Mouse (Mus musculus) heart, embryonic 11.5 days (tissue): ENCODE measurements at regions not wholly inside any gene's neighbourhood (a gene's known extent, or its start where the extent isn't known, plus 50 kb on each side); places are given as distances from the start of the nearest gene placed in this dataset.

ENCODE experiments used
- ATAC-seq: fragments of 200-750 bp; cut with Nextera tagmentation; replicated peaks from 2 replicates; pipeline ENCODE4 v1.8.0; 2017; ENCODE audit warnings: moderate library complexity; ENCODE audit not compliant: insufficient number of reproducible peaks, low FRiP score, low TSS enrichment
- H3K27ac ChIP-seq: fragments of 300-500 bp; sonication (generic); 2 replicates; pipeline ENCODE4 v1.5.1; 2014; ENCODE audit warnings: mild to moderate bottlenecking, low read depth, low read length
- H3K27me3 ChIP-seq: fragments of 300-500 bp; sonication (generic); 2 replicates; pipeline ENCODE4 v1.6.1; 2014; ENCODE audit warnings: mild to moderate bottlenecking, low read length, mixed read lengths; ENCODE audit not compliant: control insufficient read depth, insufficient read depth
- H3K36me3 ChIP-seq: fragments of 300-500 bp; sonication (generic); 2 replicates; pipeline ENCODE4 v1.6.1; 2014; ENCODE audit warnings: mild to moderate bottlenecking, low read length, moderate library complexity, mixed read lengths; ENCODE audit not compliant: control insufficient read depth, insufficient read depth
- H3K4me1 ChIP-seq: fragments of 300-500 bp; sonication (generic); 2 replicates; pipeline ENCODE4 v1.6.1; 2014; ENCODE audit warnings: low read length; ENCODE audit not compliant: control insufficient read depth, insufficient read depth
- H3K4me2 ChIP-seq: fragments of 300-500 bp; sonication (generic); 2 replicates; pipeline ENCODE4 v1.6.1; 2014; ENCODE audit warnings: mild to moderate bottlenecking, moderate library complexity
- H3K4me3 ChIP-seq: fragments of 300-500 bp; sonication (generic); 2 replicates; pipeline ENCODE4 v1.5.1; 2014; ENCODE audit warnings: low read depth, low read length
- H3K9ac ChIP-seq: fragments of 300-500 bp; sonication (generic); 2 replicates; pipeline ENCODE4 v1.6.1; 2014; ENCODE audit warnings: mild to moderate bottlenecking, low read depth, low read length, moderate library complexity
- H3K9me3 ChIP-seq: fragments of 300-500 bp; sonication (generic); replicated peaks from 2 replicates; pipeline ENCODE4 v1.6.1; 2016; ENCODE audit warnings: low read length; ENCODE audit not compliant: control insufficient read depth
- WGBS: fragments of 180-500 bp; shearing (Covaris S2); extraction: QIAGEN DNeasy Blood & Tissue Kit; methylation state at CpG from one replicate; pipeline ENCODE4 v1.1.7; 2014; ENCODE audit not compliant: insufficient replicate concordance; 5-methylcytosine and 5-hydroxymethylcytosine counted together

- WGBS = 66% methylated on average over 2 of the region's 2 CpGs
These were observed 272.4 kb upstream of the Dach1 start for GRCm38 (mm10) chr14:98441954-98442353.

GRCm38 (mm10) chr14:98431959-98432358 is 262.4 kb upstream of the Dach1 start:
- WGBS = 30% methylated on average over 11 of the region's 11 CpGs
- Histone ChIP-seq H3K27me3 (no peaks in the 10 kb centered on the region), H3K36me3 (no peaks in the 10 kb centered on the region), H3K9me3 (no peaks in the 10 kb centered on the region), H3K4me1 (no peaks in the 10 kb centered on the region), H3K9ac (no peak overlapping the region), H3K4me3 (0 out of 2 replicates have a peak overlapping the region, but pooled peaks have one; percentile 16), H3K27ac (no peak overlapping the region), H3K4me2 (peak overlapping the region; percentile 50)
- ATAC-seq = no peak

More at GRCm38 (mm10) chr14:98441954-98442353, 272.4 kb upstream of the Dach1 start:
- Histone ChIP-seq H3K4me1 (no peaks in the 10 kb centered on the region), H3K4me3 (no peak overlapping the region), H3K27me3 (no peaks in the 10 kb centered on the region), H3K27ac (no peak overlapping the region), H3K36me3 (no peaks in the 10 kb centered on the region), H3K9ac (no peak overlapping the region), H3K4me2 (no peak overlapping the region), H3K9me3 (no peaks in the 10 kb centered on the region)
- no peak for ATAC-seq

GRCm38 (mm10) chr14:98417719-98418118 is 248.2 kb upstream of the Dach1 start:
- H3K27ac ChIP-seq = no peak overlapping the region
- no peaks in the 10 kb centered on the region for H3K36me3 ChIP-seq
- ATAC-seq = no peak
- H3K4me3 ChIP-seq = no peak overlapping the region
- H3K4me2 ChIP-seq = no peak overlapping the region
- H3K9me3 ChIP-seq = no peaks in the 10 kb centered on the region
- H3K27me3 ChIP-seq = no peaks in the 10 kb centered on the region
- 57% methylated on average over 1 of the region's 1 CpGs for WGBS
- H3K9ac ChIP-seq = no peak overlapping the region
- no peaks in the 10 kb centered on the region for H3K4me1 ChIP-seq

GRCm38 (mm10) chr14:98414201-98414600 is 244.6 kb upstream of the Dach1 start:
- Histone ChIP-seq H3K9ac (no peak overlapping the region), H3K36me3 (no peaks in the 10 kb centered on the region), H3K4me3 (no peak overlapping the region), H3K27ac (no peak overlapping the region), H3K4me1 (no peaks in the 10 kb centered on the region), H3K4me2 (no peak overlapping the region), H3K27me3 (no peaks in the 10 kb centered on the region), H3K9me3 (no peaks in the 10 kb centered on the region)
- WGBS = 54% methylated on average over 7 of the region's 7 CpGs
- no peak for ATAC-seq

- no peaks in the 10 kb centered on the region for H3K27me3 ChIP-seq
- H3K9me3 ChIP-seq = no peaks in the 10 kb centered on the region
- H3K4me1 ChIP-seq = no peaks in the 10 kb centered on the region; the same call in 1 of the 2 replicates
- no peak overlapping the region for H3K4me3 ChIP-seq
- no peak overlapping the region for H3K9ac ChIP-seq
- WGBS = 56% methylated on average over 3 of the region's 3 CpGs
- ATAC-seq = no peak
- no peaks in the 10 kb centered on the region for H3K36me3 ChIP-seq
- no peak overlapping the region for H3K4me2 ChIP-seq
- H3K27ac ChIP-seq = no peak overlapping the region
These were observed 236.5 kb upstream of the Dach1 start for GRCm38 (mm10) chr14:98405936-98406635.

GRCm38 (mm10) chr14:98404026-98404425 is 234.5 kb upstream of the Dach1 start:
- H3K9ac ChIP-seq = no peak overlapping the region
- H3K27me3 ChIP-seq = no peaks in the 10 kb centered on the region
- no peak overlapping the region for H3K4me2 ChIP-seq
- no peaks in the 10 kb centered on the region for H3K36me3 ChIP-seq
- no peaks in the 10 kb centered on the region; the same call in 1 of the 2 replicates for H3K4me1 ChIP-seq
- no peak overlapping the region for H3K4me3 ChIP-seq
- 81% methylated on average over 5 of the region's 5 CpGs for WGBS
- no peak overlapping the region for H3K27ac ChIP-seq
- ATAC-seq = no peak
- H3K9me3 ChIP-seq = no peaks in the 10 kb centered on the region

GRCm38 (mm10) chr14:98387871-98388270 is 218.3 kb upstream of the Dach1 start:
- no peak overlapping the region for H3K9ac ChIP-seq
- WGBS = 54% methylated on average over 4 of the region's 4 CpGs
- H3K4me3 ChIP-seq = no peak overlapping the region
- H3K27ac ChIP-seq = no peak overlapping the region
- H3K36me3 ChIP-seq = no peaks in the 10 kb centered on the region
- no peaks in the 10 kb centered on the region for H3K9me3 ChIP-seq
- no peaks in the 10 kb centered on the region for H3K27me3 ChIP-seq
- no peak for ATAC-seq
- H3K4me2 ChIP-seq = no peak overlapping the region
- H3K4me1 ChIP-seq = no peaks in the 10 kb centered on the region
